Mouse (Mus musculus) heart, postnatal 4 days (tissue): ENCODE measurements around the gene Ifna1. TPM values are rescaled to one million over a fixed set of nuclear protein-coding genes. Genes with fewer than 3 reads are reported as not detected.
A peak's percentile ranks its signal among the peaks of the same experiment; 100 is the strongest.
"Not testable (repeated sequence)": the region's sequence is repeated elsewhere in the genome, so short reads cannot be mapped to it uniquely, and the experiment has no call there.

Source experiments
- DNase-seq: peaks from one replicate; pipeline ENCODE4 v3.0.0; 2021
- total RNA-seq, 2 experiments: library from RNA; stranded (reverse); gene quantifications; 2 replicates each; pipeline ENCODE4 v1.2.3; 2021

The Ifna1 gene
- not detected for total RNA-seq

DNA sequence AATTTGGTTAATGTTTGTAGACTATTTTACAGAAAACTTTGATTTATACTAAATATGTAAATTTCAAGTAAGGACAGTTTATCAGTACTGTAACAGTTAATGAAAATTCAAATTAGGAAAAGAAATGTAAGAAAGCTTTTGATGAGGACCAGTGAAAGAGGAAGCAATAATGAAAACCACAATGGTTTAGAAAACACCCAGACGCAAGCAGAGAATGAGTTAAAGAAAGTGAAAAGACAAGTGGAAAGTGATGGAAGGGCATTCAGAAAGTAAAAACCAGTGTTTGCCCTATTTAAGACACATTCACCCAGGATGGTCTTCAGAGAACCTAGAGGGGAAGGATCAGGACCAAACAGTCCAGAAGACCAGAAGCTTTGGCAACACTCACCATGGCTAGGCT, at the start of gene Ifna1:
Gene Ifna1, plus strand, starts transcription at position 390 of the 400 bp plus-strand sequence.
- DNase-seq = no peak

DNA sequence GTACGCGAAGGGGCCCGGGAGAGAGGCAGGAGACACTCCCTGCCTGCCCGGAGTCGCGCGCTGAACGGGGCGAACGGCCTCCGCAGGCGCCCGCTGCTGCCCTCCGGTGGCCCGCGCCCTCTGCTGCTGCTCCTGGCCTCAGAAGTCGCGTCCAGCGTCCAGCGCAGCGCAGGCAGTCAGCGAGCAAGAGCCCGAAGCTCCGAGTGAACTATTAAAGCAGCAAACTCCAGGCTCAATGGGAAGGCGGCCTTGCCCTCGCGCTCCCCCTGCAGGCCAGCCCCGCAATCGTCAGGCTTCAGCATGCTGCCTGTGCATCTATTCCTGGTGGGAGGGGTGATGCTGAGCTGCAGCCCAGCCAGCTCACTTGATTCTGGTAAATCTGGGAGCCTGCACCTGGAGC, 46.9 kb upstream of the Ifna1 start, which contains the start of gene Gm13287:
Gene Gm13287, plus strand, starts transcription at position 301 of the 400 bp plus-strand sequence.
- DNase-seq = not testable (repeated sequence)

DNA sequence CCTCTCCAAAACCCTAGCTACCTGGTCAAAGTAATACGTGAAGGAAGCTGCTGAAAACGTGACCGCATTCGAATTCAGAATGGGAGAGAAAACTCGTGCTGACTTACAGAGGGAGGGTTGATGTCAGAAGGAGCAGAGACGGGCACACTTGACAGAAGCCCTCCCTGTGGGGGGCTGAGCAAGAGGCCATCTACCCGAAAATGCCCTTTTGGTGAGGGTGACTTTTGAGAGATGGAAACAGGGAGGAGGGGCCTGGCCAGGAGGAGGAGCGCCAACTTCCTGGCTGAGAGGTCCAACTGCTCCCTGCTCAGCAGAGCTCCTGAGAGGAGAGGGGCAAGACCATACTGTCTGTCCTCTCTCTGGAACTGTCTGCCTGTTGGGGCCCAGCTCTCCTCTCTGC, 44.7 kb upstream of the Ifna1 start, which contains the start of gene Gm13288:
Gene Gm13288, plus strand, starts transcription at position 301 of the 400 bp plus-strand sequence.
- not testable (repeated sequence) for DNase-seq

DNA sequence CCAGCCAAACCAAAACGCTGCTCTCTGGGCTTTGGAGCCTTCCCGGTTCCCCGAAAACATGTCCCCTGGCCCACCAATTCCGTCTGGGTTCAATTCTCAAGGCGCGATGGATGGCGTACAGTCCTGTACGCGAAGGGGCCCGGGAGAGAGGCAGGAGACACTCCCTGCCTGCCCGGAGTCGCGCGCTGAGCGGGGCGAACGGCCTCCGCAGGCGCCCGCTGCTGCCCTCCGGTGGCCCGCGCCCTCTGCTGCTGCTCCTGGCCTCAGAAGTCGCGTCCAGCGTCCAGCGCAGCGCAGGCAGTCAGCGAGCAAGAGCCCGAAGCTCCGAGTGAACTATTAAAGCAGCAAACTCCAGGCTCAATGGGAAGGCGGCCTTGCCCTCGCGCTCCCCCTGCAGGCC, 44.1 kb upstream of the Ifna1 start:
- peak; percentile 50 for DNase-seq

DNA sequence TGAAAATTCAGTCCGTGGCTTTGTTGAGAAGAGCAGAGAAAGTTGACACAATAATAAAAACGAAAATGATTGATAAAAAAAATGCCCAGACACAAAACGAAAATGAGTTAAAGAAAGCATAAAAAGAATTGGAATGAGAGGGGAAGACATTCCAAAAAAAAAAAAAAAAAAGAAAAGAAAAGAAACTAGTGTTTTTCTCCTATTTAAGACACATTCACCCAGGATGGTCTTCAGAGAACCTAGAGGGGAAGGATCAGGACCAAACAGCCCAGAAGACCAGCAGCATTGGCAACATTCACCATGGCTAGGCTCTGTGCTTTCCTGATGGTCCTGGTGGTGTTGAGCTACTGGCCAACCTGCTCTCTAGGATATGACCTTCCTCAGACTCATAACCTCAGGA, 34.0 kb upstream of the Ifna1 start, which contains the start of gene Ifna7:
Gene Ifna7, plus strand, starts transcription at position 301 of the 400 bp plus-strand sequence.
- no peak for DNase-seq

DNA sequence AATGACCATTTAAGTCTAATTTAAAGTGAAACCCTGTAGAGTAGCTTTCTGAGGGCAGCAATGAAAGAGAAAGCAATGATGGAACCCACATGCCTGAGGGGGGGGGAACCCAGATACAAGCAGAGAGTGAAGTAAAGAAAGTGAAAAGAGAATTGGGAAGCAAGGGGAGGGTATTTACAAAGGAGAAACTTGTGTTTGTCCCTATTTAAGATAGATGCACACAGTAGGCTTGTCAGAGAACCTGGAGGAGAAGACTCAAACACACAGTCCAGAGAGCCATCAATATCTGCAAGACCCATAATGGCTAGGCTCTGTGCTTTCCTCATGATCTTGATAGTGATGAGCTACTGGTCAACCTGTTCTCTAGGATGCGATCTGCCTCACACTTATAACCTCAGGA, 30.2 kb upstream of the Ifna1 start, which contains the start of gene Ifna11:
Gene Ifna11, plus strand, starts transcription at position 301 of the 400 bp plus-strand sequence.
- DNase-seq = no peak

DNA sequence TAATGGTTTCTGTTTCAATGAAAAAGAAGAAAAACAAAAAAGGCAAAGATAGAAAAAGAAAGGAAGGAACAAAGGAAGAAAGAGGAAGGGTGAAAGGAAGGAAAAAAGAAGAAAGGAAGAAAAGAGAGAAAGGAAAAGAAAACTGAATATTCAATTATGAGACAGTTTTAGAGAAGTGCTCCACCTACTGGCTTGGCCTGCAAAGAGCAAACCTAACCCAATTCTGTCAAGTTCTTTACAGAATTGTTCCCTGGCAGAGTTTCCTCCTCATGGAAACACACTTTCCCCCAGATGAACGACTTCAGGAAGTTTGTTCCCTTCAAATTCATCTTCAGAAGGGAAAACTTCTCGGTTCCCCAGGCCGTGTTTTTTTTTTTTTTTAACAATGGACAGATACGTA, 26.9 kb upstream of the Ifna1 start:
- DNase-seq = no peak

DNA sequence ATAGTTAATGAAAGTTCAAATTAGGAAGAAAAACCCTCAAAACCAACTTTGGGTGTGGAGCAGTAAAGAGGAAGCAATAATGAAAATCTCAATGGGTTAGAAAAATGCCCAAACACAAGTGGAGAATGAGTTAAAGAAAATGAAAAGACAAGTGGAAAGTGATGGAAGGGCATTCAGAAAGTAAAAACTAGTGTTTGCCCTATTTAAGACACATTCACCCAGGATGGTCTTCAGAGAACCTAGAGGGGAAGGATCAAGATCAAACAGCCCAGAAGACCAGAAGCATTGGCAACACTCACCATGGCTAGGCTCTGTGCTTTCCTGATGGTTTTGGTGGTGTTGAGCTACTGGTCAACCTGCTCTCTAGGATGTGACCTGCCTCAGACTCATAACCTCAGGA, 22.8 kb upstream of the Ifna1 start, which contains the start of gene Ifna6:
Gene Ifna6, plus strand, starts transcription at position 301 of the 400 bp plus-strand sequence.
- not testable (repeated sequence) for DNase-seq

DNA sequence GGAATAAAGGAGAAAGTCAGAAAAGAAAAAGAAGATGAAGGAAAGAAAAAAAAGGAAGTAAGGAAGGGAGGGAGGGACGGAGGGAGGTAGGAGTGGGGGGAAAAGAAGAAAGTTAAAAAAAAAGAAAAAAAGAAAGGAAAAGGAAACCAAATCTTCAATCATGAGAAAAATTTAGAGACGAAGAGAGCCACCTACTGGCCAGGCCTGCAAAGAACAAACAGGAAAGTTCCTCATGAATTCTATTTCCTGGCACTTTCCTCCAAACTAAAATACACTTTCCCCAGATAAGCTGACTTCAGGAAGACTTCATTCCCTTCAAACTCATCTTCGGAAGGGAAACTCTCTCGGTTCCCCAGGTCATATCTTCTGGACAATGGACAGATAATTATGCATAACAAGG, 19.4 kb upstream of the Ifna1 start:
- peak; percentile 21 for DNase-seq

DNA sequence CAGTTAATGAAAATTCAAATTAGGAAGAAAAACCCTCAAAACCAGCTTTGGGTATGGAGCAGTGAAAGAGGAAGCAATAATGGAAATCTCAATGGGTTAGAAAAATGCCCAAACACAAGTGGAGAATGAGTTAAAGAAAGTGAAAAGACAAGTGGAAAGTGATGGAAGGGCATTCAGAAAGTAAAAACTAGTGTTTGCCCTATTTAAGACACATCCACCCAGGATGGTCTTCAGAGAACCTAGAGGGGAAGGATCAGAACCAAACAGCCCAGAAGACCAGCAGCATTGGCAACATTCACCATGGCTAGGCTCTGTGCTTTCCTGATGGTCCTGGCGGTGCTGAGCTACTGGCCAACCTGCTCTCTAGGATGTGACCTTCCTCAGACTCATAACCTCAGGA, 14.7 kb upstream of the Ifna1 start, which contains the start of gene Ifna5:
Gene Ifna5, plus strand, starts transcription at position 301 of the 400 bp plus-strand sequence.
- DNase-seq = not testable (repeated sequence)

DNA sequence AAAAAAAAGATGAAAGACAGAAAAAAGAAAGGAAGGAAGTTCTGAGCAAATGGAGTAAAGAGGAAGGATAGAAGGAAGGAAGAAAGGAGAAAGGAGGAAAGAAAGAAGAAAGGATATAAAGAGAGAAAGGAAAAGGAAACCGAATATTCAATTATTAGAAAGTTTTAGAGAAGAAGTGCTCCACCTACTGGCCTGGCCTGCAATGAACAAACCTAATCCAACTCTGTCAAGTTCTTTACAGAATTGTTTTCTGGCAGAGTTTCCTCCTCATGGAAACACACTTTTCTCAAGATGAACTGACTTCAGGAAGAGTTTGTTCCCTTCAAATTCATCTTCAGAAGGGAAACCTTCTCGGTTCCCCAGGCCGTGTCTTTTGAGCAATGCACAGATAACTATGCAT, 11.1 kb upstream of the Ifna1 start:
- peak; percentile 12 for DNase-seq

DNA sequence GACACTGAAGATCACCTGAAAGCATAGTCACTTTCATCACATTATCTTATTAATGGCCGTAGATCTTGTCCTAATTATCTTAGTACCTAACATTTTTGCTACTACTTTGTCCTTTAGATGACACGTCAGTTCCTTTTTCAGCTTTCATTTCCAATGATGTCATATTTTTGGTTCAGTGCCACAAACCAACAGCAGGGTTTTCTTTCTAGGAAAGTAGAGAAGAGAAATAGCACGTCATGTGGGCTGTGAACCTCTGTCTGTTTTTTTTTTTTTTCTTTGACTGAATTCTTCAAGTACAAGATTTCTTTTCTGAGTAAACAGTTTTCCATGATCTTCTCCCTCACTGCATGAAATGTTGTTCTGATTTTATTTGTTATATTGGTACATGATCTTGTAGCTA, 9.8 kb upstream of the Ifna1 start:
- no peak for DNase-seq

DNA sequence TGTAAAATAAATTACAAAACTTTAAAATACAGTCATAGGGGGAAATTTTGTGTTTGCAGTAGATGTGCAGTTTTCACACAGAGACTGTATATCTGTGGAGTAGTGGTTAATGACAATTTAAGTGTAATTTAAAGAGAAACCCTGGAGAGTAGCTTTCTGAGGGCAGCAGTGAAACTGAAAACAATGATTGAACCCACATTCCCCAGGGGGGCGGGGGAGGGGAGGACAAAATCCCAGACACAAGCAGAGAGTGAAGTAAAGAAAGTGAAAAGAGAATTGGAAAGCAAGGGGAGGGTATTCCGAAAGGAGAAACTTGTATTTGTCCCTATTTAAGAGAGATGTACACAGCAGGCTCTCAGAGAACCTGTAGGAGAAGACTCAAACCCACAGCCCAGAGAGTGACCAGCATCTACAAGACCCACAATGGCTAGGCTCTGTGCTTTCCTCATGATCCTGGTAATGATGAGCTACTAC, 8.4 kb upstream of the Ifna1 start, which contains the start of gene Ifna4:
Gene Ifna4, plus strand, starts transcription at position 424 of the 474 bp plus-strand sequence.
- DNase-seq = no peak

DNA sequence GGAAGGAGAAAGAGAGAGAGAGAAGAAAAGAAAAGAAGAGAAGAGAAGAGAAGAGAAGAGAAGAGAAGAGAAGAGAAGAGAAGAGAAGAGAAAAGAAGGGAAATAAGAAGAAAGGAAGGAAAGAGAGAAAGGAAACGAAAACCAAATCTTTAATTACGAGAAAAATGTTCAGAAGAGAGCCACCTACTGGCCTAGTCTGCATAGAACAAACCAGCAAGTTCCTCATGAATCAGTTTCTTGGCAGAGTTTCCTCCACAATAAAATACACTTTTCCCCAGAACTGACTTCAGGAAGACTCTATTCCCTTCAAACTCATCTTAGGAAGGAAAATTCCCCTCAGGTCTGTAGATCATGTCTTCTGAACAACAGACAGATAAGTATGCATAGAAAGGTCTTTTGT, 4.6 kb upstream of the Ifna1 start:
- DNase-seq = no peak

DNA sequence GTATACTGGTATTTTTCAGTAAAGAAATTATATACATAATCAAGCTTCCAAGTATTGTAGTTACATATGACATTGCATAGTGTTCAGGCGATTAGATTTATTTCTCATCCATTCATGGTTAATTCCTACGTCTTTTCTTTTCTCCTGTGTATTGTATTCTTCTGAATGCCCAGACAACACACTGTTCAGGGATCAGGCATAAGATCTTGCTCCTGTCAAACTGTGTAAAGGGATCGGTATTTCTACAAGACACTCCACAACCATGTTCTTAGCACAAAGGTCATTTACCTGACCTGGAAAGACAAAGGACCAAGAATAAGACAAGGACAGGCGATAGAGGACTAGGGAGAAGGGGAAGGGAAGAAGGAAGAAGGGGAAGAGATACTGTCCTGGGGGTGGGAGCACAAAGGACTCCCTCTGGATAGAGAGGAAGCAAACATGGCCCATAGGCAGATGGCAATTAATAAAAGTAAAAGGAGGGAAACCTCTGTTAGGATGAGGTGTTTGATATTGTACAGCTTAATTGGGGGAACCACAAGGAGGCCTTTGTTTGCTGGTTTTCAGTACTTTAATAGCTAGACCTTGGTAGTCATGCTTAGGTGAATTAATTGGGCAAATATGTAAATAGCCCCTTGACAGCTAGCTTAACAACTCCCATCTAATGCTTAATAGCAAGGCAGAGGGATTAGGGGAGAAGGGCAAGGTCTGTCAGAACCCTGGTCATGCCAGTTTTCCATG, 1.3 kb downstream of the Ifna1 start:
- DNase-seq = no peak

DNA sequence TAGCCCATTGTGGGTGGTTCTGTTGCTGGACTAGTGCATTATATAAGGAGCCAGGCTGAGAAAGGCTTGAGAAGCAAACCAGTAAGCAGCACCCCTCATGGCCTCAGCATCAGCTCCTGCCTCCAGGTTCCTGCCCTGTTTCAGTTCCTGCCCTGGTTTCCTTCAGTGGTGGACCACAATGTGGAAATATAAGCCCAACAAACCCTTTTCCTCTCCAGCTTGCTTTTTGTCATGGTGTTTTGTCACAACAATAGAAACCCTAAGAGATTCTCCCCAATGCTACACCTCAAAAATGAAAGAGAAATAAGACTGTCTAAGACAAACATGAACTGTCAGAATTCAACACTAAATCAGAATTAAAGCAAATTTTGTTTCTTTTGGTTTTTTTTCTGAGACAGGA, 9.3 kb downstream of the Ifna1 start:
- DNase-seq = no peak

DNA sequence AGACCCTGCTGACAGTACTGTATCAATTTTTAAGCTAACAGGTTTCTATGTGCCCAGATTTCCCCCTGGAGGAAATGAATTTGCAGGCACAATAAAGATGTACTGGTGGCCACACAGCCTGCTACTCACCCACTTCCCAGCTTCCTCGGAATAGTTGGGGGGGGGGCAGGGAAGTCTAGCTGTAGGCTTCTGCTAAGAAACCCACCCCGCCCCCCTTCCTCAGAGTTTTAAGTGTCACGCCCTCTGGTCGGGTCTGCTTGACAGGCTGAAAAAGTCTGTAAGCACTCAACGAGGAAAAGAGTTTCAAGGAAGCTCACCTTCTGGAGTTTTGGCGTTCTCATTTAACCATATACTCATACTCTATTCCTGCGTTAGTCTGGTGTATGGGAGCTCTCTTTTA, 13.4 kb downstream of the Ifna1 start:
- DNase-seq = no peak

DNA sequence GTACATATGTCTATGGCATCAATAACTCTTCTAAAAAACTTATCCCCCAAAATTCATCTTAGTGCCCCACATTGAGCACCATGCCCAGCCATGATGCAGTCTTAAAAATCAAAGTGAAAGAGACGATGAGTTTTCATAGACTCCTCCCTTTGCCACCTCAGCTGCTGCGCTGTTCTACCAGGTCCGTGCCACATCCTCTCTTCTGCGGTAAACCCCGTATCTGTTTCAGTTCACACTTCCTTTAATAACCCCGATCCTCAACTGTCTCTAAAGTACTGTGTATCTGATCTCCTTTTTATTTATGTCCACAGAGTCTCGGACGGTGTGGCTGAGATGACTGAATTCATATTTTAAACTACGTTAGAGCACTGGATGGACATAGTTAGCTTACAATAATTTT, 14.7 kb downstream of the Ifna1 start:
- no peak for DNase-seq

DNA sequence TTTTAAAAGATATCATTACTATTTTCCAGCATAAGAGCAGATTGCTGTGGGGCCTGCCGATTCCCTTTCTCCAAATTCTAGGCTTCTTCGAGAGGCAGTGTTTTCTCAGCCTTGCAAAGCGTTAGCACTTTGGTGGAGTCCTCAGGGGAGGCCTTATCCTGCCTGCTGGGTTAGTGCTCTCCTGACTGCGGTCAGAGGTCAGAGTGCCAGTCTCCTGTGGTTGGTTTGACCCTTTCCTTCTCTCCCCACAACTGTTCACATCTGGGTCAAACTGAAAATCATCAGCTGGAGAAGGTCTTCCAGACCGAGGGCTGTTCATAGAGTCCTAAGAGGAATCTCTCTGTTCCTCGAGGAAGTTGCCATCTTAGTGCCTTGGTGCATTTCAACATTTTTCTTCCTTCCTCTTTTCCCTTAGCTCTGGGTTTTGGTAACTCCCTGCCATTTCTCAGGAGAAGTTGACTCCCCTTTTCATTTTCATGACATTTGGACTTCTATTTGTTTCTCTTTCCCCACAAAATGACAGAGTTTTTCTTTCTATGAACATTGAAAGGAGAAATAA, 15.2 kb downstream of the Ifna1 start:
- no peak for DNase-seq

DNA sequence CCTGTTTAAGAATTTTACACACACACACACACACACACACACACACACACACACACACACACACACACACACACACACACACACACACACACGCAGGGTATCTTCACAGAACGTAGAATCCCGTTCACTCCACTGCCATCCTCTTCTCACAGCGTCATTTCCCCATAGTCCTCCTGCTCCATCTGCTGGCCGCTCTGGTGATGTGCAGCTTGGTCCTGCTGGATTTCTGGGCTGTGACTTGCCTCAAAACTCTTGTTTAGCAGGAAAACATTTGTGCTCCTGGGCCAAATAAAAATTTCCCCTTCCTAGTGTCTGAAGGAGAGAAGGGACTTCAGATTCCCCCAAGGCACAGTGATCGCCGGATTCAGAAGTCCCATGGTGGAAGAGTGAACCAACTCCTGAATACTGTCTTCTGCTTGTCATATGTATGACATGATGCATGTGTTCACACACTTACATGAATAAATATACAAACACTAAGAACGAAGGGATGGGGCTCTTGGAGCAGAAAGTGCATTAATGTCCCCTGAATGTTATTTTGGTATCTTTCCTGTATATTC, 17.6 kb downstream of the Ifna1 start:
- peak; percentile 85 for DNase-seq

DNA sequence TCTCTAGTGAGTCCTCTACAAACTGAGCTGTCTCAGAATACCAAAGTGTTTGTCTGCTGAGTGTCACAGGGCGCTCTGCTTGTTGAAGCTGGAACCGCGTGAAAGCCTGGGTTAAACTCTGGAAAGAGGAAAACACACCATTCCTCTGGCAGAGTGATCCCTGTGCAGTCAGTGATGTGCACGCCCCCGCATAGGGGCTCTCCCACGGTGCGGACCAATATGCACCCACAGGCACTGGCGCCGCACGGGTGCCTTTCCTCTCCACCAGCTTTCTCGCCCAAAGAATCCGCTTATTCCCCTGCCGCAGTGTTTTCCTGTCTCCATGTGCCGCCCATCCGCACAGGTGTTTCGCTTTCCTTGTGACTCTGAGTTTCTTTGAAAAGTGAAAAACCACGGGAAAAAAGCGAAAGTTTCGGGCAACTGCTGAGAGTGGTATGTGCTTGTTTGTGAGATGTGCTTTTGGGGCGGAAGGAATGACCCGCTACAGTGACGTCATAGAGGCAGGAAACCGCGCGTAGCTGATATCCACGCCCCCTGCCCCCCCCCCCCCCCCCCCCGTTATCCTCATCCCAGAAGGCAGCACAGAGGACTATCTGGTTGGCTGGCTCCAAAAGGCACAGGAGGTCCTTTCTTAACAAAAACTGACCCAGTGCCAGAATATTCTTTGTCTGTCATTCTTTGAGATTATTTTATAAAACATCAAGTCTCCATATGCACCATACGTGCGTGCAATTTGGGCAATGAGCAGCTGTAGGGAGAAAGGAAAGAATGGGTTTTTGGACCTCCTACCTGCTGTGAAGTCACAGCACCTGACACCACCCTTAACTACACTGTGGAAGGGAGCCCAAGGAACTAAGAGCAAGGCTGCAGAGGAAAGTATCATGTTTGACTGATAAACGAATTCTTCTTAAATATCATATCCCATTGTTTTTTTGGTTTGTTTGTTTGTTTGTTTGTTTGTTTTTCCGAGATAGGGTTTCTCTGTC, 18.3 kb downstream of the Ifna1 start:
- peak; percentile 20 for DNase-seq

DNA sequence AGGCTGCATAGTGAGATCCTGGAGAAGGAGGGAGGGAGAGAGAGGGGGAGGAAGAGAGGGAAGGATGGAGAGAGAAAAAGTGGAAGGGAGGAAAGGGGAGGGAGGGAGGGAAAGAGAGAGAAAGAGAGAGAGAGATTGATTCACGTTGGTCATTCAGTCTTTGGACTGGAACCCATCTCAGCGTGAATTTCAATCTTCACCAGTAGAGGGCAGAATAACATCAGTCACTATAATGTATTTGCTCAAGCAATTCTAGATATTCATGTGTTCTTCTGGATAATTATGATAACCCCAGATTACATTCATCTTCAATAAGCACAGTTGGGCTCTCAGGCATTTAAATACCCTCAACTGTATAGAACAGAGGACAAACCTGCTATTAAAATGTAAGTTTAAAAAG, 22.8 kb downstream of the Ifna1 start:
- DNase-seq = peak; percentile 37
